In genomic region chr11:78175771-78176401, GRCm38 (mm10) we compare ENCODE assay signal across 8 mouse cellular contexts. TPM values are rescaled to one million over a fixed set of nuclear protein-coding genes. Genes with fewer than 3 reads are reported as not detected.
DNase-seq lines count a peak whose midpoint lies in the region; ATAC-seq and TF ChIP-seq lines count a peak whose summit lies in the region.

No protein-coding gene starts in this region.

- peaks cover 2% of the 10 kb centered on the region for H3K36me3 ChIP-seq in neural tube, embryonic 11.5 days (ENCODE audit: control insufficient read depth, insufficient read depth, low read length)
- peaks cover 25% of the 10 kb centered on the region for H3K36me3 ChIP-seq in embryonic facial prominence, embryonic 13.5 days
- H3K36me3 ChIP-seq in limb, embryonic 11.5 days (ENCODE audit: control insufficient read depth, insufficient read depth, low read length): peaks cover 7% of the 10 kb centered on the region
- peaks cover 13% of the 10 kb centered on the region for H3K36me3 ChIP-seq in small intestine, adult 2 months (ENCODE audit: control insufficient read depth, insufficient read depth, low read length)

- no peak for TF ChIP-seq POLR2A in small intestine, adult 2 months (IDR thresholded peaks at IDR 0.05; ENCODE audit: low read depth, low read length)

- ATAC-seq in neural tube, embryonic 11.5 days (ENCODE audit: insufficient read depth, low FRiP score, low TSS enrichment): no peak
- no peak for ATAC-seq in embryonic facial prominence, embryonic 13.5 days (ENCODE audit: insufficient number of reproducible peaks, insufficient read depth, low FRiP score, low TSS enrichment, low read depth)
- no peak for ATAC-seq in limb, embryonic 11.5 days (ENCODE audit: insufficient number of reproducible peaks, low FRiP score, low TSS enrichment, low read depth)

- TF ChIP-seq CTCF in small intestine, adult 2 months (IDR thresholded peaks at IDR 0.05; ENCODE audit: extremely low read depth, insufficient read length, insufficient replicate concordance, low read depth, low read length): no peak

- no peaks in the 10 kb centered on the region for H3K9me3 ChIP-seq in neural tube, embryonic 11.5 days (ENCODE audit: control insufficient read depth, low read length)
- no peaks in the 10 kb centered on the region for H3K9me3 ChIP-seq in embryonic facial prominence, embryonic 13.5 days
- no peaks in the 10 kb centered on the region for H3K9me3 ChIP-seq in limb, embryonic 11.5 days (ENCODE audit: control insufficient read depth, low read length)

- no peak for DNase-seq in neural tube, embryonic 11.5 days (ENCODE audit: low spot score)
- DNase-seq in neural tube, embryonic 10.5 days (ENCODE audit: extremely low spot score, low spot score): no peak
- peak; percentile 49 for DNase-seq in limb, embryonic 11.5 days (ENCODE audit: low spot score)
- no peak for DNase-seq in gastrocnemius, adult 8-10 months (ENCODE audit: low spot score in 2 of 2)
- no peak for DNase-seq in embryo, embryonic 11 days
- DNase-seq in thymus, adult 18-20 months: no peak

- no peak overlapping the region for H3K27ac ChIP-seq in neural tube, embryonic 11.5 days (ENCODE audit: low read depth, low read length)
- H3K27ac ChIP-seq in embryonic facial prominence, embryonic 13.5 days: peak overlapping the region; percentile 96
- no peak overlapping the region; the same call in 1 of the 2 replicates for H3K27ac ChIP-seq in limb, embryonic 11.5 days (replicated peaks; ENCODE audit: low read depth, low read length)
- peak overlapping the region; percentile 89; the same call in 1 of the 2 replicates for H3K27ac ChIP-seq in small intestine, adult 2 months (ENCODE audit: insufficient read depth, low read depth, low read length)

- H3K27me3 ChIP-seq in neural tube, embryonic 11.5 days (ENCODE audit: control insufficient read depth, insufficient read depth, low read length): no peaks in the 10 kb centered on the region
- no peaks in the 10 kb centered on the region for H3K27me3 ChIP-seq in embryonic facial prominence, embryonic 13.5 days
- H3K27me3 ChIP-seq in limb, embryonic 11.5 days (ENCODE audit: control insufficient read depth, insufficient read depth, low read length): no peaks in the 10 kb centered on the region
- H3K27me3 ChIP-seq in small intestine, adult 2 months (ENCODE audit: control insufficient read depth, insufficient read depth, low read length): no peaks in the 10 kb centered on the region

- H3K9ac ChIP-seq in neural tube, embryonic 11.5 days (ENCODE audit: low read length): peak overlapping the region; percentile 50
- H3K9ac ChIP-seq in embryonic facial prominence, embryonic 13.5 days: peak overlapping the region; percentile 77
- peak overlapping the region; percentile 64 for H3K9ac ChIP-seq in limb, embryonic 11.5 days (ENCODE audit: low read length)

- H3K4me3 ChIP-seq in neural tube, embryonic 11.5 days (ENCODE audit: low read depth, low read length): peak overlapping the region; percentile 56
- peak overlapping the region; percentile 62 for H3K4me3 ChIP-seq in embryonic facial prominence, embryonic 13.5 days
- H3K4me3 ChIP-seq in limb, embryonic 11.5 days (ENCODE audit: low read depth, low read length): peak overlapping the region; percentile 59
- peak overlapping the region; percentile 95 for H3K4me3 ChIP-seq in small intestine, adult 2 months (ENCODE audit: low read depth, low read length)

- peaks cover 18% of the 10 kb centered on the region for H3K4me1 ChIP-seq in neural tube, embryonic 11.5 days (ENCODE audit: control insufficient read depth, insufficient read depth, low read length)
- peaks cover 38% of the 10 kb centered on the region for H3K4me1 ChIP-seq in embryonic facial prominence, embryonic 13.5 days
- H3K4me1 ChIP-seq in limb, embryonic 11.5 days (ENCODE audit: control insufficient read depth, insufficient read depth, low read length): peaks cover 27% of the 10 kb centered on the region
- peaks cover 16% of the 10 kb centered on the region for H3K4me1 ChIP-seq in small intestine, adult 2 months (ENCODE audit: control insufficient read depth, insufficient read depth, insufficient read length, low read length)

- WGBS in neural tube, embryonic 11.5 days: 6% methylated on average over 9 of the region's 10 CpGs
- 3% methylated on average over 9 of the region's 10 CpGs for WGBS in embryonic facial prominence, embryonic 13.5 days
- 4% methylated on average over 9 of the region's 10 CpGs for WGBS in limb, embryonic 11.5 days
- WGBS in small intestine, adult 2 months: 2% methylated on average over 10 of the region's 10 CpGs

- peak overlapping the region; percentile 90 for H3K4me2 ChIP-seq in neural tube, embryonic 11.5 days (ENCODE audit: low read depth)
- peak overlapping the region; percentile 77 for H3K4me2 ChIP-seq in embryonic facial prominence, embryonic 13.5 days
- H3K4me2 ChIP-seq in limb, embryonic 11.5 days (ENCODE audit: low read depth, severe bottlenecking): peak overlapping the region; percentile 97; the same call in 1 of the 2 replicates

RNA-seq across cellular contexts. Expression of gene Nek8, which starts 0.6 kb away (rescaled TPM):
- polyA plus RNA-seq in neural tube, embryonic 11.5 days (2014; fragmentation: Nextera tagmentation; extraction: Ambion mirVana): 6.6 and 7.8 TPM in 2 replicates
- polyA plus RNA-seq in embryonic facial prominence, embryonic 13.5 days (2015; fragmentation: Nextera tagmentation; extraction: Ambion mirVana): 17.4 and 18.1 TPM in 2 replicates
- polyA plus RNA-seq in limb, embryonic 11.5 days (2014; fragmentation: Nextera tagmentation; extraction: Ambion mirVana): 15.0 and 15.5 TPM in 2 replicates
- 5.0 and 6.6 TPM in 2 replicates for polyA plus RNA-seq in small intestine, adult 2 months (2012; rRNA removed)
- total RNA-seq in gastrocnemius, adult 8-10 months (2022): under 1 TPM; 0.19 to 0.73 (median 0.50) TPM

RNA-seq across cellular contexts. Expression of gene Tlcd1, which starts 0.6 kb away (rescaled TPM):
- 9.1 and 9.9 TPM in 2 replicates for polyA plus RNA-seq in neural tube, embryonic 11.5 days (2014; fragmentation: Nextera tagmentation; extraction: Ambion mirVana)
- polyA plus RNA-seq in embryonic facial prominence, embryonic 13.5 days (2015; fragmentation: Nextera tagmentation; extraction: Ambion mirVana): 15.4 and 17.2 TPM in 2 replicates
- 8.7 and 10.4 TPM in 2 replicates for polyA plus RNA-seq in limb, embryonic 11.5 days (2014; fragmentation: Nextera tagmentation; extraction: Ambion mirVana)
- 15.0 and 15.3 TPM in 2 replicates for polyA plus RNA-seq in small intestine, adult 2 months (2012; rRNA removed)
- total RNA-seq in gastrocnemius, adult 8-10 months (2022): 1 to 10 TPM in 1 of 4 experiments, under 1 TPM in 3; 0.56 to 1.7 (median 0.64) TPM

RNA-seq across cellular contexts. Expression of gene Rpl23a, which starts 7.5 kb away (rescaled TPM):
- 1,230 and 1,275 TPM in 2 replicates for polyA plus RNA-seq in neural tube, embryonic 11.5 days (2014; fragmentation: Nextera tagmentation; extraction: Ambion mirVana)
- 1,597 and 1,678 TPM in 2 replicates for polyA plus RNA-seq in embryonic facial prominence, embryonic 13.5 days (2015; fragmentation: Nextera tagmentation; extraction: Ambion mirVana)
- polyA plus RNA-seq in limb, embryonic 11.5 days (2014; fragmentation: Nextera tagmentation; extraction: Ambion mirVana): 1,529 and 1,574 TPM in 2 replicates
- 31.9 and 66.4 TPM in 2 replicates for polyA plus RNA-seq in small intestine, adult 2 months (2012; rRNA removed)
- 100 to 1,000 TPM; 671 to 835 (median 744) TPM for total RNA-seq in gastrocnemius, adult 8-10 months (2022)

RNA-seq across cellular contexts. Expression of gene Traf4, which starts 10.5 kb away (rescaled TPM):
- 109 and 124 TPM in 2 replicates for polyA plus RNA-seq in neural tube, embryonic 11.5 days (2014; fragmentation: Nextera tagmentation; extraction: Ambion mirVana)
- 91.5 and 103 TPM in 2 replicates for polyA plus RNA-seq in embryonic facial prominence, embryonic 13.5 days (2015; fragmentation: Nextera tagmentation; extraction: Ambion mirVana)
- polyA plus RNA-seq in limb, embryonic 11.5 days (2014; fragmentation: Nextera tagmentation; extraction: Ambion mirVana): 92.6 and 114 TPM in 2 replicates
- 50.3 and 99.5 TPM in 2 replicates for polyA plus RNA-seq in small intestine, adult 2 months (2012; rRNA removed)
- 1 to 10 TPM; 2.9 to 3.5 (median 3.2) TPM for total RNA-seq in gastrocnemius, adult 8-10 months (2022)

RNA-seq across cellular contexts. Expression of gene Rab34, which starts 12.3 kb away (rescaled TPM):
- polyA plus RNA-seq in neural tube, embryonic 11.5 days (2014; fragmentation: Nextera tagmentation; extraction: Ambion mirVana): 75.3 and 82.7 TPM in 2 replicates
- 172 and 188 TPM in 2 replicates for polyA plus RNA-seq in embryonic facial prominence, embryonic 13.5 days (2015; fragmentation: Nextera tagmentation; extraction: Ambion mirVana)
- 142 and 144 TPM in 2 replicates for polyA plus RNA-seq in limb, embryonic 11.5 days (2014; fragmentation: Nextera tagmentation; extraction: Ambion mirVana)
- polyA plus RNA-seq in small intestine, adult 2 months (2012; rRNA removed): 12.2 and 13.0 TPM in 2 replicates
- total RNA-seq in gastrocnemius, adult 8-10 months (2022): 1 to 10 TPM; 1.6 to 5.5 (median 3.4) TPM

Comparison
In these comparisons a context has a peak if more than half of its experiments do, and no peak if none do; other contexts are left out.
1. H3K27ac ChIP-seq: peak in embryonic facial prominence, embryonic 13.5 days (single experiment) and small intestine, adult 2 months (single experiment); none in neural tube, embryonic 11.5 days (single experiment) and limb, embryonic 11.5 days (single experiment).
2. RNA of gene Rpl23a, which starts 7.5 kb away (polyA plus RNA-seq): 1,597 to 1,678 TPM in embryonic facial prominence, embryonic 13.5 days, 1,529 to 1,574 TPM in limb, embryonic 11.5 days and 1,230 to 1,275 TPM in neural tube, embryonic 11.5 days; 31.9 to 66.4 TPM in small intestine, adult 2 months; every median in the first group is over 10 times any median in the second.
3. Peak in every context shown above with its lines, with median percentiles within 50 percentile points of each other: H3K4me2 ChIP-seq, H3K4me3 ChIP-seq and H3K9ac ChIP-seq.